Mouse (Mus musculus) erythroblast, embryonic 14.5 days (primary cell): ENCODE measurements around the gene Apoc4. TPM values are rescaled to one million over a fixed set of nuclear protein-coding genes. Genes with fewer than 3 reads are reported as not detected.

Experiments used
- H3K27me3 ChIP-seq: 2 replicates; pipeline ENCODE4 v1.6.1; 2012; ENCODE audit warnings: inconsistent platforms; ENCODE audit not compliant: control insufficient read depth
- H3K36me3 ChIP-seq: 2 replicates; pipeline ENCODE4 v1.6.1; 2012; ENCODE audit warnings: mild to moderate bottlenecking, inconsistent platforms; ENCODE audit not compliant: control insufficient read depth
- H3K4me1 ChIP-seq: 2 replicates; pipeline ENCODE4 v1.6.1; 2012; ENCODE audit warnings: inconsistent platforms; ENCODE audit not compliant: control insufficient read depth
- H3K4me3 ChIP-seq: replicated peaks from 2 replicates; pipeline ENCODE3; 2012; ENCODE audit warnings: moderate library complexity, mild to moderate bottlenecking, inconsistent platforms
- H3K9me3 ChIP-seq: 2 replicates; pipeline ENCODE4 v1.6.1; 2012; ENCODE audit warnings: low read length, inconsistent platforms, mixed read lengths; ENCODE audit not compliant: control insufficient read depth
- GATA1 ChIP-seq: IDR thresholded peaks from 2 replicates; pipeline ENCODE4 v1.6.1; 2012; ENCODE audit warnings: low read length, inconsistent platforms, mixed read lengths
- TAL1 ChIP-seq: IDR thresholded peaks from 3 replicates; pipeline ENCODE4 v1.6.1; 2012; ENCODE audit warnings: low read length, inconsistent platforms, mixed read lengths
- polyA plus RNA-seq: library from polyadenylated mRNA; stranded (reverse); fragments of >175 nt; gene quantifications from 2 replicates; pipeline ENCODE4 v1.2.3, GENCODE M21; 2012

The Apoc4 gene
- polyA plus RNA-seq, 1 experiment = 0.20 TPM

GRCm38 (mm10) chr7:19715239-19716054 is 34.2 kb upstream of the Apoc4 start, which contains the start of gene Tomm40:
Tomm40 (minus strand) TSS chr7:19715438.
- peaks cover 35% of the 10 kb centered on the region for H3K36me3 ChIP-seq

GRCm38 (mm10) chr7:19714836-19715235 is 33.6 kb upstream of the Apoc4 start:
- H3K9me3 ChIP-seq = no peaks in the 10 kb centered on the region
- H3K27me3 ChIP-seq = no peaks in the 10 kb centered on the region
- peaks cover 51% of the 10 kb centered on the region for H3K4me1 ChIP-seq
- peak overlapping the region; percentile 97 for H3K4me3 ChIP-seq
- TF ChIP-seq TAL1 (no peak), GATA1 (no peak)
- H3K36me3 ChIP-seq = peaks cover 40% of the 10 kb centered on the region

More at GRCm38 (mm10) chr7:19715239-19716054, 34.2 kb upstream of the Apoc4 start, which contains the start of gene Tomm40:
- H3K27me3 ChIP-seq = no peaks in the 10 kb centered on the region
- peak within 1 kb of the TSS; percentile 97 for H3K4me3 ChIP-seq
- peaks cover 51% of the 10 kb centered on the region for H3K4me1 ChIP-seq
- TF ChIP-seq GATA1 (no peak), TAL1 (no peak)
- H3K9me3 ChIP-seq = no peaks in the 10 kb centered on the region

GRCm38 (mm10) chr7:19713598-19713997 is 32.3 kb upstream of the Apoc4 start:
- H3K9me3 ChIP-seq = no peaks in the 10 kb centered on the region
- peak overlapping the region; percentile 97 for H3K4me3 ChIP-seq
- TF ChIP-seq TAL1 (no peak), GATA1 (no peak)
- peaks cover 45% of the 10 kb centered on the region for H3K4me1 ChIP-seq
- H3K27me3 ChIP-seq = no peaks in the 10 kb centered on the region
- peaks cover 52% of the 10 kb centered on the region for H3K36me3 ChIP-seq

GRCm38 (mm10) chr7:19713196-19713595 is 31.9 kb upstream of the Apoc4 start:
- no peaks in the 10 kb centered on the region for H3K27me3 ChIP-seq
- peaks cover 56% of the 10 kb centered on the region for H3K36me3 ChIP-seq
- no peak overlapping the region for H3K4me3 ChIP-seq
- no peak for TF ChIP-seq GATA1
- no peak for TF ChIP-seq TAL1
- H3K9me3 ChIP-seq = no peaks in the 10 kb centered on the region
- H3K4me1 ChIP-seq = peaks cover 44% of the 10 kb centered on the region

GRCm38 (mm10) chr7:19712414-19712813 is 31.1 kb upstream of the Apoc4 start:
- no peaks in the 10 kb centered on the region for H3K27me3 ChIP-seq
- H3K36me3 ChIP-seq = peaks cover 63% of the 10 kb centered on the region
- no peak overlapping the region for H3K4me3 ChIP-seq
- TF ChIP-seq TAL1 (no peak), GATA1 (no peak)
- H3K9me3 ChIP-seq = no peaks in the 10 kb centered on the region
- H3K4me1 ChIP-seq = peaks cover 43% of the 10 kb centered on the region

- TF ChIP-seq TAL1 (no peak), GATA1 (no peak)
- Histone ChIP-seq H3K36me3 (peaks cover 72% of the 10 kb centered on the region), H3K27me3 (no peaks in the 10 kb centered on the region), H3K4me3 (no peak overlapping the region), H3K4me1 (peaks cover 27% of the 10 kb centered on the region), H3K9me3 (no peaks in the 10 kb centered on the region)
Observed at GRCm38 (mm10) chr7:19710650-19711049, 29.4 kb upstream of the Apoc4 start.

GRCm38 (mm10) chr7:19705271-19705670 is 24.0 kb upstream of the Apoc4 start:
- Histone ChIP-seq H3K27me3 (no peaks in the 10 kb centered on the region), H3K36me3 (peaks cover 77% of the 10 kb centered on the region), H3K9me3 (no peaks in the 10 kb centered on the region), H3K4me3 (no peak overlapping the region), H3K4me1 (peaks cover 16% of the 10 kb centered on the region)
- TF ChIP-seq TAL1 = no peak
- TF ChIP-seq GATA1 = no peak

GRCm38 (mm10) chr7:19704475-19704874 is 23.2 kb upstream of the Apoc4 start:
- peaks cover 72% of the 10 kb centered on the region for H3K36me3 ChIP-seq
- no peak overlapping the region for H3K4me3 ChIP-seq
- peaks cover 22% of the 10 kb centered on the region for H3K4me1 ChIP-seq
- TF ChIP-seq TAL1 (no peak), GATA1 (no peak)
- H3K27me3 ChIP-seq = peaks cover 2% of the 10 kb centered on the region; the same call in 1 of the 2 replicates
- no peaks in the 10 kb centered on the region for H3K9me3 ChIP-seq

GRCm38 (mm10) chr7:19702859-19703555 is 21.7 kb upstream of the Apoc4 start:
- Histone ChIP-seq H3K9me3 (no peaks in the 10 kb centered on the region), H3K36me3 (peaks cover 59% of the 10 kb centered on the region), H3K27me3 (peaks cover 17% of the 10 kb centered on the region), H3K4me3 (no peak overlapping the region), H3K4me1 (peaks cover 37% of the 10 kb centered on the region)
- TF ChIP-seq TAL1 = no peak
- TF ChIP-seq GATA1 = no peak
